Mouse (Mus musculus): ENCODE results near the gene Tmsb15b2.

- peak; percentile 67 for TF ChIP-seq CTCF (IDR thresholded peaks at IDR 0.05; ENCODE audit: low read depth)
- no peak for TF ChIP-seq EP300 (optimal IDR thresholded peaks at IDR 0.05)
These were observed 3.3 kb upstream of the Tmsb15b2 start for GRCm38 (mm10) chrX:136978616-136979015.

Measured in stomach, postnatal 0 days (tissue).